Mouse (Mus musculus) ovary, postnatal 10 days (tissue): ENCODE data around the gene Fbxl3.

Experiments used
- DNase-seq: peaks from one replicate; pipeline ENCODE4 v3.0.0; 2022; ENCODE audit warnings: low spot score

Fbxl3 gene

GRCm38 (mm10) chr14:103085840-103086533 lies 13.4 kb downstream of the Fbxl3 start:
- no peak for DNase-seq

- no peak for DNase-seq
Observed at GRCm38 (mm10) chr14:103079209-103079977, 20.0 kb downstream of the Fbxl3 start.

- no peak for DNase-seq
Observed at GRCm38 (mm10) chr14:103078006-103078912, 21.1 kb downstream of the Fbxl3 start.

- no peak for DNase-seq
Observed at GRCm38 (mm10) chr14:103077272-103078005, 21.9 kb downstream of the Fbxl3 start.

GRCm38 (mm10) chr14:103075166-103075565 lies 24.2 kb downstream of the Fbxl3 start:
- DNase-seq, result no peak

- DNase-seq, result no peak
Observed at GRCm38 (mm10) chr14:103073825-103074224, 25.5 kb downstream of the Fbxl3 start.

GRCm38 (mm10) chr14:103072731-103073130 lies 26.6 kb downstream of the Fbxl3 start:
- DNase-seq, result no peak

GRCm38 (mm10) chr14:103071471-103071870 lies 27.9 kb downstream of the Fbxl3 start:
- DNase-seq, result no peak

GRCm38 (mm10) chr14:103070790-103071189 lies 28.6 kb downstream of the Fbxl3 start:
- DNase-seq, result no peak

- DNase-seq, result peak; percentile 71
Observed at GRCm38 (mm10) chr14:103069864-103070611, 29.3 kb downstream of the Fbxl3 start, which contains the start of gene Cln5. Cln5 (plus strand) TSS chr14:103070216.

GRCm38 (mm10) chr14:103069465-103069863 lies 29.9 kb downstream of the Fbxl3 start:
- DNase-seq, result no peak

GRCm38 (mm10) chr14:103065294-103066167 lies 33.8 kb downstream of the Fbxl3 start:
- DNase-seq, result no peak

GRCm38 (mm10) chr14:103059495-103059894 lies 39.9 kb downstream of the Fbxl3 start:
- DNase-seq, result no peak

GRCm38 (mm10) chr14:103058998-103059397 lies 40.4 kb downstream of the Fbxl3 start:
- no peak for DNase-seq

GRCm38 (mm10) chr14:103056601-103057000 lies 42.8 kb downstream of the Fbxl3 start:
- DNase-seq, result no peak

- DNase-seq, result no peak
Observed at GRCm38 (mm10) chr14:103054731-103055130, 44.6 kb downstream of the Fbxl3 start.

- peak; percentile 49 for DNase-seq
Observed at GRCm38 (mm10) chr14:103051159-103051769, 48.1 kb downstream of the Fbxl3 start.

- DNase-seq, result no peak
Observed at GRCm38 (mm10) chr14:103048292-103049086, 50.9 kb downstream of the Fbxl3 start.

GRCm38 (mm10) chr14:103046677-103047076 lies 52.7 kb downstream of the Fbxl3 start, which contains the start of gene Acod1:
Acod1 (plus strand) TSS chr14:103046977.
- no peak for DNase-seq
